ENCODE assay signal across 7 mouse cellular contexts in genomic region chr13:46162025-46162374, GRCm38 (mm10).
DNase-seq lines count a peak whose midpoint lies in the region; ATAC-seq and TF ChIP-seq lines count a peak whose summit lies in the region.

No protein-coding gene starts in this region.

- peak; percentile 71 for ATAC-seq in intestine, embryonic 16.5 days
- ATAC-seq in midbrain, embryonic 12.5 days (ENCODE audit: low FRiP score, low read depth), result peak; percentile 71; the same call in 1 of the 2 replicates

- peak overlapping the region; percentile 52 for H3K4me2 ChIP-seq in intestine, embryonic 16.5 days (ENCODE audit: low read depth, low read length)
- H3K4me2 ChIP-seq in midbrain, embryonic 12.5 days (replicated peaks), result peak overlapping the region; percentile 44

- H3K9me3 ChIP-seq in intestine, embryonic 16.5 days (ENCODE audit: control insufficient read depth, low read length), result no peaks in the 10 kb centered on the region
- H3K9me3 ChIP-seq in midbrain, embryonic 12.5 days, result 0 out of 2 replicates have a peak, but pooled peaks cover 3% of the 10 kb centered on the region

- DNase-seq in adrenal gland, adult (ENCODE audit: inconsistent age in 2 of 2, low spot score in 1 of 2), result peak; percentile 75 to 93
- peak; percentile 84 for DNase-seq in embryo, embryonic 10 days (ENCODE audit: low spot score)
- DNase-seq in gastrocnemius, postnatal 4 days (ENCODE audit: low spot score in 2 of 2), result peak; percentile 49 to 66
- DNase-seq in left cerebral cortex, postnatal 25 days (ENCODE audit: low spot score in 2 of 2), result peak; percentile 87 to 94

- no peak overlapping the region for H3K9ac ChIP-seq in intestine, embryonic 16.5 days (ENCODE audit: low read depth, low read length)
- H3K9ac ChIP-seq in midbrain, embryonic 12.5 days (replicated peaks), result no peak overlapping the region

- no peaks in the 10 kb centered on the region for H3K27me3 ChIP-seq in intestine, embryonic 16.5 days (replicated peaks; ENCODE audit: control insufficient read depth, insufficient read depth, low read length)
- H3K27me3 ChIP-seq in midbrain, embryonic 12.5 days, result no peaks in the 10 kb centered on the region
- H3K27me3 ChIP-seq in small intestine, adult 2 months (ENCODE audit: control insufficient read depth, insufficient read depth, low read length), result no peaks in the 10 kb centered on the region

- 0 out of 2 replicates have a peak, but pooled peaks cover 5% of the 10 kb centered on the region for H3K4me1 ChIP-seq in intestine, embryonic 16.5 days (ENCODE audit: control insufficient read depth, insufficient read depth, low read length)
- peaks cover 12% of the 10 kb centered on the region; the same call in 1 of the 2 replicates for H3K4me1 ChIP-seq in midbrain, embryonic 12.5 days
- H3K4me1 ChIP-seq in small intestine, adult 2 months (ENCODE audit: control insufficient read depth, insufficient read depth, insufficient read length, low read length), result 0 out of 2 replicates have a peak, but pooled peaks cover 2% of the 10 kb centered on the region

- peak overlapping the region; percentile 15; the same call in 1 of the 2 replicates for H3K4me3 ChIP-seq in intestine, embryonic 16.5 days (ENCODE audit: low read length)
- H3K4me3 ChIP-seq in midbrain, embryonic 12.5 days, result peak overlapping the region; percentile 19; the same call in 1 of the 2 replicates
- 0 out of 2 replicates have a peak overlapping the region, but pooled peaks have one; percentile 11 for H3K4me3 ChIP-seq in small intestine, adult 2 months (ENCODE audit: low read depth, low read length)

- intact Hi-C loops in left cerebral cortex, postnatal 25 days (cut with DNase I), result loop anchor here (5.0 kb wide), 1 partner anchor 195 kb away; the partner anchor contains the start of gene Atxn1

- peak; percentile 96; the same call in 1 of the 2 replicates for TF ChIP-seq CTCF in small intestine, adult 2 months (IDR thresholded peaks at IDR 0.05; ENCODE audit: extremely low read depth, insufficient read length, insufficient replicate concordance, low read depth, low read length)

- WGBS in intestine, embryonic 16.5 days, result 4% methylated on average over 10 of the region's 10 CpGs
- 2% methylated on average over 10 of the region's 10 CpGs for WGBS in midbrain, embryonic 12.5 days
- 5% methylated on average over 10 of the region's 10 CpGs for WGBS in small intestine, adult 2 months

- H3K27ac ChIP-seq in intestine, embryonic 16.5 days (ENCODE audit: low read length), result no peak overlapping the region
- H3K27ac ChIP-seq in midbrain, embryonic 12.5 days (replicated peaks), result 0 out of 2 replicates have a peak overlapping the region, but pooled peaks have one; percentile 2
- no peak overlapping the region for H3K27ac ChIP-seq in small intestine, adult 2 months (ENCODE audit: insufficient read depth, low read depth, low read length)

- H3K36me3 ChIP-seq in intestine, embryonic 16.5 days (ENCODE audit: control insufficient read depth, insufficient read depth, low read length), result no peaks in the 10 kb centered on the region
- H3K36me3 ChIP-seq in midbrain, embryonic 12.5 days, result no peaks in the 10 kb centered on the region
- H3K36me3 ChIP-seq in small intestine, adult 2 months (ENCODE audit: control insufficient read depth, insufficient read depth, low read length), result no peaks in the 10 kb centered on the region

- TF ChIP-seq POLR2A in small intestine, adult 2 months (IDR thresholded peaks at IDR 0.05; ENCODE audit: low read depth, low read length), result no peak
